Mouse (Mus musculus) G1E-ER4 (cell line): ENCODE results near the gene Cdc42ep4. TPM values are rescaled to one million over a fixed set of nuclear protein-coding genes. Genes with fewer than 3 reads are reported as not detected.

Source experiments
- GATA1 ChIP-seq: IDR thresholded peaks from one replicate; pipeline ENCODE4 v1.8.0; 2012; ENCODE audit warnings: low read length, inconsistent platforms
- polyA plus RNA-seq: library from polyadenylated mRNA; stranded (reverse); fragments of >175 nt; gene quantifications from 2 replicates; pipeline ENCODE4 v1.2.3, GENCODE M21; 2012

Cdc42ep4 gene
- polyA plus RNA-seq, 1 experiment: 28.8 TPM

DNA sequence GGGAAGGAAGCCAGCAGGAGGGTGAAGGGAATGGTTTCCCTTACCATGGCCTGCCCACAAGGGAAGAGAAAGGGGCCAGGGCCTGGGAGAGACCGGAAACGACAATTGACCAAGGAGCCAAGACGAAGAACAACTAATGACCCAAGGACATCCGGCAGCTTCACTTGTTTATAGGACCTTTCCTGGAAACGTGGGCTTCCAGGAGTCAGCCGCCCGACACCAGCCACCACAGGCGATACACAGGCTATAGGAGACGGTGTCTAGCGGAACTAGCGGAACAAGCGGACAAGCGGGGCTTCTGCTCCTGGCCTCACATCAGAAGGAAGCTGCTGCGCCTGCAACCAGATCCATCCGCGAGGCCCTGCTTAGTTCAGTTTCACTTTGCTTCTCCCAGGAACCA is 4.6 kb downstream of the Cdc42ep4 start:
- TF ChIP-seq GATA1: no peak

DNA sequence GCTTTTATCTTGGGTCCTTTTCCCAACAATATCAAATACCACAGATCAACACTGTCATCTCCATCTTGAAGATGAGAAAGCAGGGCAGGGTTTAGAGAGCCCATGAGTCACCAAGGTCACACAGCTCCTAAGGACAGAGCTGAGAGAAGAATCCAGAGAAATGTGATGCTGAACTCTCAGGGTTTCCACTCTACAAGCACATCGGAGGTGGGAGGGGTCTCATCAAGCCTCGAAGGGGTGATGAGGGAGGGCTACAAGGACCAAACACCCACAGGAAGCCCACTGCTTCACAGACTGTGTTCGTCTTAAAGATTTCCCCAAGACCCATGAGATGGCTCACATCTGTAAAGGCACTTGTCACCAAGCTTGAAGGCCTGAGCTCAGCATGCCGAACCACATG is 5.7 kb downstream of the Cdc42ep4 start:
- TF ChIP-seq GATA1: no peak

DNA sequence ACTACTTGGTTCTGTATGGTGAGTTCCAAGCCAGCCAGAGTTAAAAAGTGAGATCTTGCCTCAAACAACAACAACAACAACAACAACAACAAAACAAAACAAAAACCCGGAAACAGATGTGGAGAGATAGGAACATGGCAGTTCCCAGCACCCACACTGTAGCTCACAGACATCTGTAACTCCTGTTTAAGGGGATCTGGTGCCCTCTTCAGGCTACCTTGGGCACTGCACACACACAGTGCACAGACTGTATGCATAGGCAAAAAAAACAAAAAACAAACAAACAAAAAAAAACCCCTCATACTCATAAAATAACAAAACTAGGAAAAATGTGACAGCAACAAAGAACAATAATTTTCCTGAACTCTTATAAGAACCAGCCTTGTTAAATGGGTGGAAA is 8.7 kb downstream of the Cdc42ep4 start:
- TF ChIP-seq GATA1: no peak

DNA sequence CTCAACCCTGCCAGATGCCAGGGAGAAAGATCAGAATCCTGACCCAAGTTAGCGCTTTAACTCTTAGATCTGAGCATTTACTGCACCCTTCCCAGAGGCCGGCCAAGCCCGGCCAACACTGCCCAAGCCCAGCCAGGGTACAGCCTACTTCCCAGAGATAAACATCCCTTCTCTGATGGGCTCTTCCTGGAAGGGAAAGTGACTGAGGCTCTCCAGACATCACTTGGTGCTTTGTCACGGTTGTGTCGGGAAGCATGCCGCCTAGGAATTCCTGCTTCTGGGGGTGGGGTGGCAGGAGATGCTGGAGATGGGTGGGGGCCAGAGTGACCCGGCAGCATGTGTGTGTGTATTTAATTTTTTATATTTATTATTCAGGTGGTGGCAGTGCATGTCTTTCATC is 11.6 kb downstream of the Cdc42ep4 start:
- no peak for TF ChIP-seq GATA1

DNA sequence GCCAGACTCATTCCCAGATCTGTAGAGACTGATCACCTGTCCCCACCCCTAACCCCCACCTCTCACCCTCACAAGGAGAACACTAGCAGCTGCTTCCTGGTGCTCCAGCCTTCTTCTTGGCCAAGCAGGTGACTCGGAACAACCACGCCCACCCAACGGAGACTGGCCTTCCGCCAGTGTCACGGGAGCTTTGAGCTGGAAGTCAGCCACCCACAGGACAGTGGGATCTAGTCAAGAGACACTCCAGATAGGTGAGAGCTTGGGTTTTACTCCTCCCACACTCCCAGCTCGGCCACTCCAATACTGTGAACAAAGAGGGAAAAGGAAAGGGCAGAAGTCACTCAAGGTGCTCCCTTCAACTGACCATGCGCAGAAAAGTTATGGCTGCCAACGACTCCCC is 12.5 kb downstream of the Cdc42ep4 start:
- no peak for TF ChIP-seq GATA1

DNA sequence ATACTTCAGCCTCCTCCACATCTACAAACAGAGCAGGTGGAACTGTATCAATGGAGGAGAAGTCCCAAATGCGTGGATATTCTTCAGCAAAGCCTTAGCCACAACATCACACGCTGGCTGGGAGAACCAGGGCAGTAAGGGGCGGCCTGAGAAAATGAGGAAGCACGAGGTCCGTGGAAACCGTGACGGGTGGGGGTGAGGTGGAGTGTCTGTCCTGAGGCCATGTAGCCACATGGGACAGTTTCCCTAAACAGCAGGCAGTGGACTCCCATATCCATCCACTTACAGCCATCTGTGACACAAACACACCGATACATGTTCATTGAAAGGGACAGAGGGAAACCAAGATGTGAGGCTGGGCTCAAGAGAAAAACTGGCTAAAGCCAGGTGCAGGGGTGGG is 13.8 kb downstream of the Cdc42ep4 start:
- TF ChIP-seq GATA1: no peak

DNA sequence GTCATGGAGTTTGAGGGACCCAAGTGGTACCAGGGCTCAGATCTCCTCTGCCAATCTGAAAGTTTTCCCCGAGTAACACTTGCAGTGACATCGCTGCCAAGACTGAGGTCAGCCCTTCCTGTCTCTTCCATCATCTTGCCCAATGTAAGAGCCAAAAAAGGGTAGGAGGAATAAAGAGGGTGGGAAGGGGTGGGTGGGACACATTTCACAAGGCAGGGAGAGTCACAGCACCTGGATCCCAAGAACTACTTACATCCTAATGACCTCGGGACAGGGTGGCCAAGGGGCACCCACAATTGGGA is 14.2 kb downstream of the Cdc42ep4 start:
- no peak for TF ChIP-seq GATA1

DNA sequence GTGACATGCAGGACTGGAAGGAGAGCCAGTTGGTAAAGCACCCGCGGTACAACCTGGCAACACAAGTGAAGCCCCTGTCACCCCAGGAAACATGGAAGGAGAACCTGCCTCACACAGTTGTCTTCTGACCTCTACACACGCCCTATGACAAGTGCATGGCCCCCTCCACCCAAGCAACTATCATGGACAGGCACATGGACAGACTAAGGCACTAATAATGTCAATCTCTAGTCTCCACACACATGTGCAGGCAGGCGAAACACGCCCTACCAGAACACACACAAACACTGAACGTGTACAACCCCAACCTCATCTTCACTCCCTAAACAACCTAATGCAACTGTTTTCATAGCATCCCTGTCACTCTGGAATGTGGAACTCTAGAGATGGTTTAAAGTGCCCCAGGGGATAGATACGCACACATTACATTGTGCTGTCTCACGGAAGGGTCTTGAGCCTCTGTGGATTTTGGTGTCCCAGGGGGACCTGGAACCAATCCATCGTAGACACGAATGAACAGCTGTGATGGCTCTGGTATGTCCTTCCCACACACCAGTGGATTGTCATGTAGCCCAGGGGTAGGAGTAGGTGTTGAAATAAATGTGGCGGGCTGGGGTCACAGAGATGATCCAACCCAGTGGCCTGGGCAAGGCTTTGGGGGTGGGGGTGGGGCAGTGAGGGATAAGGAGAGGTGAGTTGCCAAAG is 14.7 kb downstream of the Cdc42ep4 start:
- no peak for TF ChIP-seq GATA1

DNA sequence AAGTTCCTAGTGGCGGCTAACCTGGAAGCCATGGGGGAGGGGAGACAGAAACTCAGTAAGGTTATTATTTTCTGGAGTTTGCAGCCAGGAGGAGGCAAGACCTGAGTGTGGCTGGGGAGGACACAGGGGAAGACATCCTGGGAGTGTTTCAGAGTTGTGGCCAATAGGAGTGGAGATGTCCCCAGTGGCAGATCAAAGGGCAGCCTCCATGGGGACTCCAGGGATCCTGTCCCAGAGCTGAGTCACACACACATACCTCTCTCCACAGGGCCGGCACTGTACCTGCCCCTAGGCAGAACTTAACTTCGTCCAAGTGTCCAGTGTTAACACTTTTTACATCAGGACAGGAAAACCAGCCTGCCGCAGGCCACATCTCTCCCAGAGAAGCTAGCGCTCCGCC is 16.5 kb downstream of the Cdc42ep4 start:
- TF ChIP-seq GATA1: no peak

DNA sequence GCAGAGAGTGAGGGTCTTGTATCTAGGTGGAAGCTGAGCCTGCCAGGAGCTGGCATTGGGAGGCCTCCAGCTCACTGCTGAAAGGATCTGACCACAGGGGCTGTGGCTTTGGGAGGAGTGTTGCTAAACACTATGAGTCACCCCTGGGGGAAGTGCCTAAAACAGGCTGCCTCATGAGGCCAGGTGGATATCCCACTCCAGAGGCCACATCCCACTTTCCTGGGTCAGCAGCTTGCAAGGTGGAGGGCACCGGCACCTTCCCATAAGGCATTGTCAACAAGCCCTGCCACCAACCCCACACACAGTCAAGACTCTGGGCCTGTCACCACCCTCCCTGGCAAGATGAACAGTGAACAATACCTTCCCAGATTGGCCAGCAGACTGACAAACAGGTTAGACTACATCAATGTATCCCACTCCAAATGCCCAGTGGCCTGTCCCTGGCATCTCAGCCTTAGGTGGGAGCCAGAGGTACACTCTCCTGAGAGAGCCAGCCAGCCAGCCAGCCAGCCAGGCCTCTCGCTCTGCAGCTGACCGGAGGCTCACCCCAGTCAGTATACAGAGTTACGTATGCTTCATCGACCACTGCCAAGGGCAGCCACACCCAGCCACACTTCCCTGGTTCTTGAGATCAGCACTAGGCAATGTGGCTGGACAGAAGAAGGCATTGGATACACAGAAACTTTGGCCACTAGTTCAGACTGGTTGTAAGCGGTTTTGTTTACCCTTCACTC is 17.9 kb downstream of the Cdc42ep4 start:
- no peak for TF ChIP-seq GATA1

DNA sequence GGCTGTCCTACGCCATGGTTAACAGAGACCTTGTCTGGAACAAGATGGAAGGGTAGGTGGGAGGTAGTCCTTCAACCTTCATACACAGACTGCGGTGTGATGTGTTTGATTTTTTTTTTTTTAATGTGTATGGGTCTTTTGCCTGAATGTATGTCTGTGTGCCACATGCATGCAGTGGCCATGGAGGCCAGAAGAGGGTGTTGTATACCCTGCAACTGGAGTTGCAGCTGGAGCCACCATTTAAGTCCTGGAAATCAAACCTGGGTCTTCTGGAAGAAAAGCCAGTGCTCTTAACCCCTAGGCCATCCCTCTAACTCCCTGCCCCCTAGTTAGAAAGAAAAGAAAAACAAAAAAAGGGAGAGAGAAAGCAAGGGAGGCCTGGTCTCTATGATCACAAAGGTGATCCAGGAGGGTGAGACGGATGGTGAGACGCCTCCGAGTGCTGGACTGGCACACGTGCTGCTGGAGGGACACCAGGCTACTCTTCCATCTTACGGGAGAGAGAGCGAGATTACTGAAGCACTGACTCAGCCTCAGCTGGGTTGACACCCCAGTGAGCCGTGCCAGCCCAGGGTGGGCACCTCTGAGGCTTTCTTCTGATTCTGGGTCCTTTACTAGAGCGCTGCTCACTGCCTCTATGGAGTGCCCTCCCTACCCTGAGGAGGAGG is 19.6 kb downstream of the Cdc42ep4 start:
- no peak for TF ChIP-seq GATA1

DNA sequence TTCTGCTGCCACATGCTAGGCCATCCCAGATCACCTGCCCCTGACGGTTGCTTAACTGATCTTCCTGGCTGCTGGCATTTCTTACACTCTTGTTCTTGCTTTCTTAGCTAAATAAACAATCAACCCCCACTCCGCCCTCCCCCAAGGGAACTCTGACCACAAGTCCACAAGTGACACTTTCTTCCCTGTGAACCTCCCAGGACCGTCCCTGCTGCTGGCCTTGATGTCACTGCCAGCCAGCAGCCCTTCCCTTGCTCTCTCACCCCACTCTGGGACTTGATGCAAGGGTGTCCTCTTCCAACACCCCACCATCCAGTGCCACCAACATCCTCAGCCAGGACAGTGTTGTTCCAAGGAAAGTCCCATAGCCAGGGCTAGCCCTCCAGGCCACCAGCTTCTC is 20.8 kb downstream of the Cdc42ep4 start:
- no peak for TF ChIP-seq GATA1

DNA sequence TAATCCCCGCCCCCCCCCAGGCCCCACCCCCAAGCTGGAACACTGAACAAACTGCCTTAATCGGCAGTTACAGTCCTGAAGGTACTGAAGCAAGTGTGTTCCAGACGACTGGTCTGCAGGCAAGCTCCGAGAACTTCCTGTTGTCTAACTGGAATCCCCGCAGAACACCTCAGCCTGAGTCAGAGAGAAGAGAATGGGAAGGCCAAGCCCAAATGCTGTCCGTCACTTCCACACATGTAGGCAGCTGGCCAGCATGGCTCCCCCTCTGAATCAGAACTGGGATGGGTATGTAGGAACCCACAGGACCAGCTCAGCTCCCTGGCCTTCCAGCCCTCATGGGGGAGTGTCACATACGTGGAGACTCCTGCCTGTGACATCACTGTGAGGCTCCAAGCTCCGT is 21.8 kb downstream of the Cdc42ep4 start:
- TF ChIP-seq GATA1: no peak

DNA sequence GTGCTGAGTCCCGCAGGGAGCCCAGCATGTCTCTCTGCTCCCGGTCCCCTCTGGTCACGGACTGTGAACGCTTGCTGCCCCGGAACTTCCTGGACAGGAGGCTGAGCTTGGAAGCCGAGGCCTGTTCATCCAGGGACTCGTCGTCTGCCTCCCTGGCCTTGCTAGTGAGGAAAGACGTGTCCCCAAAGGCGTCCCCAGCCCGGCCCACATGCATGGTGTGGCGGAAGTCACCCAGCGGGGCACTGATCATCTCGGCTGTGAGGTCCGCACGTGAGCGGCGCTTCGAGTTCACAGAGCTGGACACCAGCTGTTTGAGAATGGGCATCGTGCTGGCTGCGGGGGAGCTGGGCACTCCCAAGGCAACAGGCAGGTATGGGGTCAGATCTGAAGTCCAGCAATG is 22.4 kb downstream of the Cdc42ep4 start:
- no peak for TF ChIP-seq GATA1

DNA sequence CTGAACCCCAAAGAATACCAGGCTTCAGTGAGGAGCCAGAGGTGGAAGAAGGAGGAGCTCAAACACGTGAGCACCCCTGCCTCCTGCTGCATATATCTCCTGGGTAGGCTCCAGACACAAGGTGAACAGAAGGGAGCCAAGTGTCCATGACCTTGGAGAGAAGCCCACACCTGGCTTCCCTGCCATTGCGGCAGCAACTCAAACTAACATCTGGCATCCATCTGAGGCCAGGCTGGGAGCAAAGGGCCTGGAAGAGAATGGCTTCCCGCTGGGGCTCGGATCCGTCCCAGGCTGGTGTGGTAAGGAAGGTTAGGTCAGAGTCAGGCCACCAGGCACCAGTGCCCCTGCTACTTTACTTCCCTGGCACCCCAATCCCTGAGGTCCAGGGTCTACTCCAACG is 23.7 kb downstream of the Cdc42ep4 start:
- no peak for TF ChIP-seq GATA1

DNA sequence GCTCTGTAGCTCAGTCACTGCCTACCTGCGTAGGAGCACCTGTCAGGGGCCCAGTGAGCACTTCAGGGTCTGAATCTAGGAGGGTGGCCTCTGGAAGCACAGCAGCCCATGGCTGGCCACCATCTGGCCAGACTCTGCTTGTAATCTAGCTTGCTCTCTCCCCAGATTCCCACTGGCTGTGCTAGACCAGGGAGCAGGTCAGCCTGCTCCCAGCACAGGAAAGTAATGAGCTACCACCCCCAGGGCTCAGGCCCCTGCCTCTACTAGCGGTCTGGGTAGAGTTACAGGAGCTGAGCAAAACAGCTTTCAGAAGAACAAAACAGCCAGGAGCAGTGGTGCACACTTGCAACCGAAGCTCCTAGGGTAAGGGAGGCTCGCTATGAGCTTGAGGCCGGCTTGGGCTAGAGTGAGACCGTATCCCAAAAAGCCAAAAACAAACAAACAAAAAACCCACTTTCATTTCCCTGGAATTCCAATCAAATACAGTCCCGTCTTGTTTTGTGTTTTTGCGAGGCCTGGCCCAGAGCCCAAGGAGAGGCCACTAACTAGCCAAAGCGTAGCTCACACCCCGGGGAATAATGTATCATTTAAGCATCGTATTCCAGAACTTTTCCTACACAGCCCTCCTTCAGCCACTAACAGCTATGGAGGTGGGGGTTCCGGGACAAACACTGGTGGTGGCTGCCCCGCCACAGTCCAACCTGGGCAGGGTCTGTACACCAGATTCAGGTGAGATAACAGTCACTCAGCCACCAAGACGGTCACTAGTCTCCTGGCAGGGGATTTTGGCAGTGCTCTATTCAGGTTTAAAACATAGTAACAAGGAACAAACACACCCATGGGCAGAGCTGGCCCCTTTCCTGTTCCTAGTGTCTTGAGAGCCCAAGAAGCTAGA is 24.4 kb downstream of the Cdc42ep4 start:
- no peak for TF ChIP-seq GATA1
